Mouse (Mus musculus) limb, embryonic 10.5 days (tissue): Measurements from ENCODE around the gene AC124502.3. TPM values are rescaled to one million over a fixed set of nuclear protein-coding genes. Genes with fewer than 3 reads are reported as not detected.

ENCODE experiments used
- DNase-seq: peaks from one replicate; pipeline ENCODE4 v3.0.0-alpha.2; 2017; ENCODE audit warnings: low spot score
- H3K27ac ChIP-seq: fragments of 300-500 bp; sonication (generic); 2 replicates; pipeline ENCODE4 v1.5.1; 2016; ENCODE audit warnings: mild to moderate bottlenecking
- H3K27me3 ChIP-seq: fragments of 300-500 bp; sonication (generic); 2 replicates; pipeline ENCODE4 v1.6.1; 2016; ENCODE audit warnings: low read depth, mild to moderate bottlenecking; ENCODE audit not compliant: poor library complexity, severe bottlenecking
- H3K36me3 ChIP-seq: fragments of 300-500 bp; sonication (generic); 2 replicates; pipeline ENCODE4 v1.6.1; 2016; ENCODE audit warnings: mild to moderate bottlenecking, moderate library complexity
- H3K4me1 ChIP-seq: fragments of 300-500 bp; sonication (generic); 2 replicates; pipeline ENCODE4 v1.6.1; 2016
- H3K4me3 ChIP-seq: fragments of 300-500 bp; sonication (generic); 2 replicates; pipeline ENCODE4 v1.5.1; 2016; ENCODE audit warnings: mild to moderate bottlenecking, moderate library complexity
- H3K9me3 ChIP-seq: fragments of 300-500 bp; sonication (generic); replicated peaks from 2 replicates; pipeline ENCODE4 v1.6.1; 2016; ENCODE audit warnings: mild to moderate bottlenecking
- WGBS: fragments of 180-500 bp; shearing (Covaris S2); methylation state at CpG from one replicate; pipeline ENCODE4 v1.1.7; 2016; 5-methylcytosine and 5-hydroxymethylcytosine counted together
- polyA plus RNA-seq: library from polyadenylated mRNA; unstranded; fragments of >200 nt; fragmentation: Nextera tagmentation; extraction: Ambion mirVana; gene quantifications from 2 replicates; pipeline ENCODE4 v1.2.1, GENCODE M21; 2016

Gene AC124502.3
- polyA plus RNA-seq, 1 experiment from 2014 or later: 3.1 TPM

DNA sequence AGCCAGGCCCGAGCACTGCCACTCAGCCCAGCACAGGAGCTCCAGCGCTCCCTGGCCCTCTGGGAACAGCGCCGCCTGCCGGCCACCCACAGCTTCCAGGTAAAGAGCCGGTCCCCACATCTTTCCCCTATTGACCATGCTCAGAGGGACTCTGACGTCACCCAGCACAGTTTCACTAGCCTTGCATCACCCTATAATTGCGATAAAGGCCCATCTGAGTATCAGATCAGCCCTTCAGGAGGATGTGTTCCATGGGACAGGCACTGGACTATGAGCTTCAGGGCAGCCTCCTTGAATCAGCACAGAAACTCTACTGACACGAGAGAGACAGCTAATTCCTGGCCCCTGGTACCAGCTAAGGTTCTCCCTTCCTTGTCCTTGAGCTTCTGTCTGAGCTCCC is 15.2 kb downstream of the AC124502.3 start:
- Histone ChIP-seq H3K36me3 (peaks cover 12% of the 10 kb centered on the region), H3K27me3 (peaks cover 62% of the 10 kb centered on the region), H3K9me3 (no peaks in the 10 kb centered on the region), H3K4me3 (no peak overlapping the region), H3K27ac (no peak overlapping the region; the same call in 1 of the 2 replicates), H3K4me1 (peaks cover 65% of the 10 kb centered on the region)
- WGBS: 17% methylated on average over 9 of the region's 9 CpGs
- DNase-seq: peak; percentile 90

DNA sequence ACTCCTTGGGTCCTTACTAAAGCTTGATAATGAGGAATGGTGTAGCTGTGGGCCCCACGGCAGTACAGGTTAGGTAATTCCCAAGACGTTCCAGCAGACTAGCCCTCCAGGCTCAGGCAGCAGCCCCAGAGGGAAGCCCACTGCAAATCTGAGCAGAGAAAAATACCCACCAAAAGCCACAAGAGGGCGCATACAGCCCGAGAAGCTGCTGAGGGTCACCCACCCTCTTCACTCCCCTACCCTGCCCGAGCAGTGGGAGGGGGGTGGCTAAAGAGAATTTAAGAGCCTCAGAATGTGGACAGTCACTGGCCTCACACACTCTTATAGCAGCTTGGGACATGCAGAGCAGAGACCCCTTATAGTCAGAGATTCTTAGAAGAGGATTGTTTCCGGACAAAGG is 17.6 kb downstream of the AC124502.3 start:
- Histone ChIP-seq H3K36me3 (no peaks in the 10 kb centered on the region), H3K27ac (peak overlapping the region; percentile 78), H3K27me3 (peaks cover 43% of the 10 kb centered on the region), H3K4me3 (peak overlapping the region; percentile 29), H3K9me3 (no peaks in the 10 kb centered on the region), H3K4me1 (peaks cover 70% of the 10 kb centered on the region)
- 11% methylated on average over 6 of the region's 6 CpGs for WGBS
- DNase-seq: peak; percentile 83

DNA sequence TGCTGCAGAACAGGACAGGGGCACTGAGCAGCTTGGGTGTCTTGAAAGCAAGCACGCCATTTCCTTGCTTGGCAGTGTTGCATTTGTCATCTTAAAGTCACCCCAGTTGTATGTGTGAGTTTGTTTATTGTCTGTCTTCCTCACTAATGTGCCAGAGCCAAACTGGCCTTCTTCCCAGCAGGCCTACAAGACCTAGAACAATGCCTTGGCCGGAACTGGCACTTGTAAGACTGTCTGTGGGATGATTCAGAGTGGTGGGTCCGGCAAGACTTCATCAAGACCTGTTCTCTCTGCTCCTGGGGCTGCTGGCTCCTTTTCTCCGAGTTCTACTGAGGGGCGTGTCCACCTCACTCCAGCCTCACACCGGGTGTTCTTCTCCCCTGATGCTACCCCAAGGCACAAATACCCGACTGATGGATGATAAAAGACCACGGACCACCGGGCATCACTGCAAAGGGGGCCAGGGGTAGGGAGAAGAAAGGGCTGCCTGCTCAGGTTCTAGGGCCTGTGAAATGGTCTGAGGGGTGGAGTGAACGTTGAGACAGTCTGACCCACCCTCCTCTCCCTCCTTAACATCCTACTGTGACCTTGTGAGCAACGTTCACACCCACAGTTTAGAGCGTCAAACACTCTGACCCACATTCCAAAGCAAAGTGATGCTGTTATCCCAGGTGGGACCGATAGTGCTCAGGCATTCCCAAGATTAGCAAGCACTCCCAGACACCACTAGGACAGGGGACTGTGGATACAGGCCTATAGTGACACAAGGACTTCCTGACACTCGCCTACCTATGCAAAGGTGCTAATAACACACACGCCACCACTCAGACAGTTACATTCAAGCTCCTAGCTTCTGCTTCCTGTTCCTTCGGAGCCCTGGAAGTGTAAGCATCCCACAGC is 19.4 kb downstream of the AC124502.3 start:
- H3K27ac ChIP-seq: peak overlapping the region; percentile 82
- peak; percentile 29 for DNase-seq
- H3K4me3 ChIP-seq: peak overlapping the region; percentile 25; the same call in 1 of the 2 replicates
- peaks cover 25% of the 10 kb centered on the region for H3K27me3 ChIP-seq
- H3K9me3 ChIP-seq: no peaks in the 10 kb centered on the region
- H3K36me3 ChIP-seq: no peaks in the 10 kb centered on the region
- H3K4me1 ChIP-seq: peaks cover 68% of the 10 kb centered on the region
- WGBS: 22% methylated on average over 16 of the region's 16 CpGs

DNA sequence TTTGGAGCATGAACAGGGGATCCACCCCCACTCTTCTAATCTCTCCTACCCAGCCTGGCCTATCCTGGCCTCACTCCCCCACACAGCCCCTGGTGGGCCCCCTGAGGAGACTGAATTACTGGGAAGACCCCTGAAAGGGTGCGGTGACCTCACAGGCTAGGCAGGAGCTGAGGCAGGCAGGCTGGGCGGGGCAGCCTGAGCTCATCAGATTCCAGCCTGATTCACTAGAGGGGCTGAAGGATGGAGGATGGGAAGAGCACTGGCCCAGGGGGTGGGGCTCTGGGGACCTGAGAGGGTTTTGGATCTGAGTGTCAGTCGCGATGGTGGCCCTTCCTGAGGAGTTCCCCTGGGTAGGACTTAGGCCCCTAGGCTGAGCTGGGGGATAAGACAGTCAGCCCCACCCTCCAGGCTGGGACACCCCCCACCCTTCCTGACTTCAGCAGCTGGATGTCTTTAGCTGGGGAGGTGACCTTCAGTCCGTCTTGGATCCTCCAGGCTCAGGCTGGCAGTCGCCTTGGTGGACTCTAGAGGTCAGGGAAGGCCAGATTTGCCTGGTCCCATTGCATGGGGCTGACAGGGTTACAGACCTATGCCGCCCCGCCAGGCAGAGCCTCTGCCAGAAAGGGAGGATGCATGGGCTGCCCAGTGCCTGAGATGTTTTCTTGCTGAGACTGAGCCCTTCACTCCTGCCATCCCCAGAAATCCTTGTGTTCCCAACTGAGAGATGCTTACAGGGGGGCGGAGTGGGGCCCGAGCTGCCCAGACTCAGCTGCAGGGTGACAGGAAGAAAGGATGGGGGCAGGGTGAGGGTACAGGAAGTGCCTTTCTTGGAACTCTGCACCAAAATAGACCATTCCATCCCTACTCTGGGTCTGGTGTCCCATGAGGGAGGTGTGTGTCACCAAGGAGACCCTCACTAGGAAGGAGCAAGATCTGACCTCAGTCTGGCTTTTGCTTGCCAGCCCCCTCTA is 20.4 kb downstream of the AC124502.3 start:
- Histone ChIP-seq H3K36me3 (no peaks in the 10 kb centered on the region), H3K27me3 (peaks cover 15% of the 10 kb centered on the region), H3K4me3 (peak overlapping the region; percentile 25), H3K4me1 (peaks cover 69% of the 10 kb centered on the region), H3K9me3 (no peaks in the 10 kb centered on the region), H3K27ac (peak overlapping the region; percentile 82)
- no peak for DNase-seq
- 12% methylated on average over 10 of the region's 10 CpGs for WGBS

DNA sequence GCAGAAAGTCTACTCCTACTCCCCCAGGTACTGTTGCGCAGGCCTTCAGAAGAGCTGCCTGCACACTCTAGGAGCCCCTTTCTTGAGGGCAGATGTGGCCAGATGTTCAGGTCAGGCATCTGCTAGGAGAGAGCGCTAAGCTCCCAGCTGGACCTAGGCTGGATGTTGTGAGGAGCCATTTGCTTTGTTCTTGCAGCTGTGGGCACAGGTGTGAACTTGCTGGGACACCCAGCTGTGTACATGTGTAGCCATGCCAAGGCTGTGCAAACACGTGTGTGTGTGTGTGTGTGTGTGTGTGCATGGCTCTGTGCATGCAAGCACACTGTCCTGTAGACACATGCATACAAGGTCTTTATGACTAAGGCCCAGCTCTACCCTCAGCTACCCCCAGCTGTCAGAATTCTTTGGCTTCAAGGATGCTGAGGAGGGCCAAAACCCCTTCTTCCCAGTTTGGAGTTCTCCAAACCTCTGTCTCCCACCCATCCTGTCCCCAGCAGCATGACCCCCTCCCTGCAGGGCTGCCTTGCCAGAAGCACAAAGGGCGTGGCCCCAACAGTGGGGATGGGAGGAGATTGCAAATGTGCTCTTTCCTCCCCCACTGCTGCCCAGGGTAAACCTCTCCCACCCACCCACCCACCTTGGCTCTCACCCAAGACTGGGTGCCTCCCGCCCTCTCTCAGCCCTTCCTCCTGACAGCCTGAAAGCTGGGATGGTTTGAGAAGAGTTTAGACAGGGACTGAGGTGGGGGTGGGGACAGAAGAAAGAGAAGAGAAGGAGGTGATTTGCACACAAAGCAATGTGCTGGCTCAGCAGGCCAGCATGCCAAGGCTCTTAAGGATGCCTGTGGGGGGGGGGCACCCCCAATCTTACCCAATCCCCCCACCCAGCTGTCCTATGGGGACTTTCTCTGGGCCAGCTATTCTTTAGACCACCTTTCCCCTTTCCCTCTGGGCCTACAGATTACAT is 22.0 kb downstream of the AC124502.3 start:
- no peaks in the 10 kb centered on the region for H3K36me3 ChIP-seq
- H3K27me3 ChIP-seq: 0 out of 2 replicates have a peak, but pooled peaks cover under 1% of the 10 kb centered on the region
- no peaks in the 10 kb centered on the region for H3K9me3 ChIP-seq
- WGBS: 31% methylated on average over 5 of the region's 5 CpGs
- 0 out of 2 replicates have a peak overlapping the region, but pooled peaks have one; percentile 4 for H3K4me3 ChIP-seq
- H3K27ac ChIP-seq: peak overlapping the region; percentile 82
- H3K4me1 ChIP-seq: peaks cover 83% of the 10 kb centered on the region
- DNase-seq: peak; percentile 61

DNA sequence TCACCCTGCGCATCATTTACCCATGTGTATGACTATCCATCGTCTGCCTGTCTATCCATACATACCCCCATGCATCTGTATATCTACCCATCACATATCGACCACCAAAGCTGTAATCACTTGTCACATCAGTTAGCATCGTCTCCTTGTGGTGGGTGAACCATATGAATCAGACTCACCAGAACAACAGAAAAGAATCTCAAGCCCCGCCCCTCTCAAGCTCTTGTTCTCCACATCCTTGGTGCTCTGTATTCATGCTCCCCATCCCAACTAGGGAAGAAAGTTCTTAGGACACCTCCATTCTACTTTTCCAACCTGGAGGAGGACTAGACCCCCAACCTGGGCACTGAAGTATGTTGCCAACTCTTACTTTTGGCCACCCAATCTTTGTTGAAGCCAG is 23.4 kb downstream of the AC124502.3 start:
- H3K9me3 ChIP-seq: no peaks in the 10 kb centered on the region
- WGBS: 88% methylated on average over 5 of the region's 5 CpGs
- H3K36me3 ChIP-seq: no peaks in the 10 kb centered on the region
- DNase-seq: no peak
- peak overlapping the region; percentile 72 for H3K27ac ChIP-seq
- H3K4me3 ChIP-seq: 0 out of 2 replicates have a peak overlapping the region, but pooled peaks have one; percentile 6
- H3K4me1 ChIP-seq: peaks cover 80% of the 10 kb centered on the region
- H3K27me3 ChIP-seq: no peaks in the 10 kb centered on the region

DNA sequence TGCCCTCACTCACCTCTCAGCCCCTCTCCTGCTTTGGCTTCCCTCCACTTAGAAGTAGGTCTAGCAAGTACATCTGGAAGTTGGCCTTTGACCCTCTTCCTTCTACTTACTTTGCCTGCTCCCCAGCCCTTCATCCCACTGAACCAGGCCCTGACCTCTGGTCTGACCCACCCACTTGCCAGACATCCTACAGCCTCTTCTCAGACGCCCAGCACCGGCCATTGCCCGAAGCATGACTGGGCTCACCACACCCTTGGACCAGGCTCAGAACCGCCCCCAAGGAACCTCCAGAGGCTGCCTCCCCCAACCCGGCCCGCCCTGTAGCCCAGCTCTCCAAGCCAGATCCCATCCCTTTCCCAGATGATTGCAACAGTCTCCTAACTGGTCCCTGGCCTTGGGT is 23.8 kb downstream of the AC124502.3 start:
- 33% methylated on average over 6 of the region's 6 CpGs for WGBS
- Histone ChIP-seq H3K36me3 (no peaks in the 10 kb centered on the region), H3K9me3 (no peaks in the 10 kb centered on the region), H3K4me1 (peaks cover 82% of the 10 kb centered on the region), H3K27ac (peak overlapping the region; percentile 72), H3K27me3 (no peaks in the 10 kb centered on the region), H3K4me3 (peak overlapping the region; percentile 6; the same call in 1 of the 2 replicates)
- no peak for DNase-seq

DNA sequence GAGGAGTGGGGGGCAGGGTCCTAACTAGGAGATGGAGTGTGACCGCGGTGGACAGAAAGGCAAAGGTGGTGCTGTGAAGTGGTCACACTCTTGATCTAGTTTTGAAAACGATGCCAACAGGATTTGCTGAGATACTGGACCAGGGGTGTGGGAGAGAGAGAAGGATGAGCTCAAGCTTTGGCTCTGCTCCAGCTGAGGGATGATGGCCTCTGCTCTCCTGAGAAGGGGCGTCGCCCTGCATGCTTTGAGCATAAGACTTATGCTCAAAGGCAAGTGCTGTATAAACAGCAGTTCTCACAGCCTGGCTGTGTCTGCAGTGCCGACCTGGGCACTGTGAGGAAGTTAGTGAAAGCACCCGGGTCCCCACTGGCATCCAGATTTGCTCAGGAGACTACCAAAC is 26.4 kb downstream of the AC124502.3 start:
- Histone ChIP-seq H3K4me1 (peaks cover 82% of the 10 kb centered on the region), H3K27ac (peak overlapping the region; percentile 70), H3K27me3 (0 out of 2 replicates have a peak, but pooled peaks cover 12% of the 10 kb centered on the region), H3K9me3 (no peaks in the 10 kb centered on the region), H3K36me3 (no peaks in the 10 kb centered on the region), H3K4me3 (no peak overlapping the region)
- DNase-seq: no peak
- WGBS: 76% methylated on average over 7 of the region's 7 CpGs

DNA sequence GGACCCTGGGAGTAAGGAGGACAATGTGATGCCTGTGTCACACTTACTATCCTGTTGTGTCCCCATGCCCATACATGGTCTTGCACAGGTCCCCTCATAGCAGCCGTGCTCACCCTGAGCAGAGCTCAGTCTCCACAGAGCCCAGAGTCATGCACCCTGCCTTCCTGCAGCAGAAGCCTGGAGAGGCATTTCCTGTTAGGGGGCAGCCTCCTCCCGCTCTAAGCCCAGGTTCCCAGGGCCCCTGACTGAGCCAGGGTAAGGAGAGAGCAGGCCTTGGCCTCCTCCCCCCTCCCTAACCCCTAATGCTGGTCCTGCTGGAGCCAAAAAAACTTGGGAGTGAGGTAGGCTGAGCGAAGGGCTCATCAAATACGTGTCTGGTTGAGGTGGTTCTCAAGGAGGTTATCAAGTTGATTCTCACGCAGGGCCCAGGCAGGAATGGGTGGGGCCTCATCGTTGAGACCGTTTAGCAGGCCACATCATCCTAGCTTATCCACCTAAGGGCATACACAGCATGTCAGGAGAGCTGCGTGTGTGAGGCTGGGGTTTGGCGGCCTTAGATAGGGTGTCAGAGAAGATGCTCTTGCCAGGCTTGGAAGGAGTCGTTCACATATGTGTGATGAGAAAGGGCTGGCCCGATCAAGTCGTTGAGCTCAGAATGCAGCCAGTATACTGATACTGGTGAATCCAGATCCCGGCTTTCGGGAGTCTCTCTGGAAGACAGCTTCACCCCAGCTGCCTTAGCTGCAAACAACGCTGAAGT is 28.5 kb downstream of the AC124502.3 start:
- peak; percentile 66 for DNase-seq
- Histone ChIP-seq H3K27ac (peak overlapping the region; percentile 98), H3K9me3 (no peaks in the 10 kb centered on the region), H3K27me3 (0 out of 2 replicates have a peak, but pooled peaks cover 12% of the 10 kb centered on the region), H3K4me3 (peak overlapping the region; percentile 67), H3K36me3 (no peaks in the 10 kb centered on the region), H3K4me1 (peaks cover 84% of the 10 kb centered on the region)
- WGBS: 2% methylated on average over 15 of the region's 15 CpGs

DNA sequence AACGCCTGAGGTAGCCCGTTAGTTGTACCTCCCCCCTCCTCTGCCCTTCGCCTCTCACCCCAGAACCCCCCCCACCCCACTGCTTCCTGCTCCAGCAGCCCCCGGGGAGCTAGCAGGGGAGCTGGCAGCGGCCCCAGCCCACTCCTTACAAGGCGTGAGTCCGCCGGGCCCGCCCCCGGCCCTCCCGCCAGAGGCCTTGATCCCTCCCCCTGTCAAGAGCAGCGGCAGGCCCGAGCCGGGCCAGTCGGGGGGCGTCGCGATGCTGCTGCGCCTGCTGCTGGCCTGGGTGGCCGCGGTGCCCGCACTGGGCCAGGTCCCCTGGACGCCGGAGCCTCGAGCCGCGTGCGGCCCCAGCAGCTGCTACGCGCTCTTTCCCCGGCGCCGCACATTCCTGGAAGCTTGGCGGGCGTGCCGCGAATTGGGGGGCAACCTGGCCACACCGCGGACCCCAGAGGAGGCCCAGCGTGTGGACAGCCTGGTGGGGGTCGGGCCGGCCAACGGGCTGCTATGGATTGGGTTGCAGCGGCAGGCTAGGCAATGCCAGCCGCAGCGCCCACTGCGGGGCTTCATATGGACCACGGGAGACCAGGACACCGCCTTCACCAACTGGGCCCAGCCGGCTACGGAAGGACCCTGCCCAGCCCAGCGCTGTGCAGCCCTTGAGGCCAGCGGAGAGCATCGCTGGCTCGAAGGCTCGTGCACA is 29.3 kb downstream of the AC124502.3 start, which contains the start of gene Cd248:
Cd248 (plus strand) TSS at position 212 of the 703 bp plus-strand sequence.
- Histone ChIP-seq H3K4me3 (peak within 1 kb of the TSS; percentile 67), H3K36me3 (no peaks in the 10 kb centered on the region), H3K4me1 (peaks cover 84% of the 10 kb centered on the region), H3K9me3 (no peaks in the 10 kb centered on the region), H3K27me3 (0 out of 2 replicates have a peak, but pooled peaks cover 12% of the 10 kb centered on the region), H3K27ac (peak within 1 kb of the TSS; percentile 98)
- WGBS: 1% methylated on average over 56 of the region's 56 CpGs
- peak; percentile 86 for DNase-seq
